In the genomic region with DNA sequence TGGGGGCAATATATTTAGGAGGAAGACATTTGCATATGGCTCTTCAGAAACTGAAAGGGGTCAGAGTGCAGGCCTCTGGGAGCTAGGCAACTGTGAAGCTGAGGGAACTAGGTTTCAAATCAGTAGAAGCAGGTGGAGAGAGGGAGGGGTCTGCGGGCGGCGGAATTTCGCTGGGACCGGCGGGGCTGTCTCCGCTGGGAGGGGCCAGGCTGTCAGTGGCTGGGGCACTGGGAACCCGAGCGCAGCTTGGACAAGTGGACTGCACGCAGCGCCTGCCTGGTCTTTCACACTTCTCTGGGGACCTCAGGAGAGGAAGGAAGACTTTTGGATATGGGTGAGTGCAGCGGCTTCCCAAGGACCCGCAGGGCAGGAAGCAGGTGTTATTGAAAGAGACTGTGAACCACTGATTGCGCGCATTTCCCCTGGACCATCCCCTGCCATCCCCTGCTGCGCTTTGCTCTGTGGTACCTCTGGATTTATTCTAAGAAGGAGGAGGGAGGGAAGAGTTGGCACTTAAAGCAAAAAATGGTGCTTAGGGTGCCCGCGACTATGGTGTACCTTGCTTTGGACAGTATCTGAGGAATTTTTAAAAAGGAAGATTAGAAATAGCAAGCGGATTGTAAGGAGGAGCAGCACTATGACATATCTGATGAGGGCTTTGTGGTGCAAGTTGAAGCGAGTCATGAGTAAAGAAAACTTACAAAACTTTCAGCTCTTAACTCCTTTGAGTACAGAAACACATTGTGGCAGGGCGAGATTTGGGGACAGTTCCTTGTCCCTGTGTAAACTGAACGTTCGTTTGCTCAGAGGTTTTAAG, we compare ENCODE assay signal across 8 mouse cellular contexts.
DNase-seq lines count a peak whose midpoint lies in the region; ATAC-seq and TF ChIP-seq lines count a peak whose summit lies in the region.

No protein-coding gene starts in this region.

- H3K9me3 ChIP-seq in E14TG2a.4 (ENCODE audit: low read length): no peaks in the 10 kb centered on the region
- no peaks in the 10 kb centered on the region for H3K9me3 ChIP-seq in forebrain, embryonic 14.5 days (replicated peaks; ENCODE audit: control insufficient read depth, low read length)
- no peaks in the 10 kb centered on the region for H3K9me3 ChIP-seq in hindbrain, embryonic 11.5 days (ENCODE audit: control insufficient read depth, low read length)
- H3K9me3 ChIP-seq in lung, postnatal 0 days (ENCODE audit: low read length): no peaks in the 10 kb centered on the region

- under 1% methylated on average over 23 of the region's 23 CpGs for WGBS in forebrain, embryonic 14.5 days
- WGBS in hindbrain, embryonic 11.5 days: under 1% methylated on average over 23 of the region's 23 CpGs
- WGBS in lung, postnatal 0 days: 1% methylated on average over 22 of the region's 23 CpGs

- H3K4me3 ChIP-seq in E14TG2a.4 (replicated peaks; ENCODE audit: low read length): peak overlapping the region; percentile 61
- H3K4me3 ChIP-seq in bone marrow macrophage, adult 2 months (ENCODE audit: insufficient read depth, low read length): 0 out of 2 replicates have a peak overlapping the region, but pooled peaks have one; percentile 0
- H3K4me3 ChIP-seq in forebrain, embryonic 14.5 days (ENCODE audit: low read depth, low read length): peak overlapping the region; percentile 35
- peak overlapping the region; percentile 34 for H3K4me3 ChIP-seq in hindbrain, embryonic 11.5 days (ENCODE audit: low read depth, low read length)
- H3K4me3 ChIP-seq in lung, postnatal 0 days (ENCODE audit: low read depth, low read length): peak overlapping the region; percentile 29

- H3K27ac ChIP-seq in bone marrow macrophage, adult 2 months (ENCODE audit: insufficient read depth, low read depth, low read length): no peak overlapping the region
- peak overlapping the region; percentile 53 for H3K27ac ChIP-seq in forebrain, embryonic 14.5 days (ENCODE audit: low read depth, low read length)
- H3K27ac ChIP-seq in hindbrain, embryonic 11.5 days (ENCODE audit: low read depth, low read length): no peak overlapping the region
- H3K27ac ChIP-seq in lung, postnatal 0 days (ENCODE audit: low read length): no peak overlapping the region

- no peak for TF ChIP-seq CTCF in E14TG2a.4 (conservative IDR thresholded peaks at IDR 0.05; ENCODE audit: low read length)
- no peak for TF ChIP-seq CTCF in bone marrow macrophage, adult 2 months (IDR thresholded peaks at IDR 0.05; ENCODE audit: low read depth, low read length)
- no peak for TF ChIP-seq CTCF in lung, postnatal 0 days (IDR thresholded peaks at IDR 0.05)

- H3K4me2 ChIP-seq in forebrain, embryonic 14.5 days (ENCODE audit: low read length): peak overlapping the region; percentile 60
- peak overlapping the region; percentile 80 for H3K4me2 ChIP-seq in hindbrain, embryonic 11.5 days (replicated peaks; ENCODE audit: low read depth, low read length)
- H3K4me2 ChIP-seq in lung, postnatal 0 days (replicated peaks; ENCODE audit: low read depth, low read length): peak overlapping the region; percentile 59

- peaks cover 15% of the 10 kb centered on the region for H3K4me1 ChIP-seq in E14TG2a.4 (replicated peaks; ENCODE audit: low read depth, low read length)
- H3K4me1 ChIP-seq in bone marrow macrophage, adult 2 months (ENCODE audit: control insufficient read depth, insufficient read depth, low read length): no peaks in the 10 kb centered on the region
- H3K4me1 ChIP-seq in forebrain, embryonic 14.5 days (ENCODE audit: control insufficient read depth, insufficient read depth, low read length): no peaks in the 10 kb centered on the region
- H3K4me1 ChIP-seq in hindbrain, embryonic 11.5 days (replicated peaks; ENCODE audit: control insufficient read depth, insufficient read depth, low read length): no peaks in the 10 kb centered on the region
- H3K4me1 ChIP-seq in lung, postnatal 0 days (ENCODE audit: insufficient read depth, low read depth, low read length): no peaks in the 10 kb centered on the region

- H3K9ac ChIP-seq in forebrain, embryonic 14.5 days (ENCODE audit: low read length): peak overlapping the region; percentile 55
- H3K9ac ChIP-seq in hindbrain, embryonic 11.5 days (ENCODE audit: low read depth, low read length): peak overlapping the region; percentile 58
- H3K9ac ChIP-seq in lung, postnatal 0 days (replicated peaks; ENCODE audit: low read depth): no peak overlapping the region

- no peaks in the 10 kb centered on the region for H3K36me3 ChIP-seq in E14TG2a.4 (ENCODE audit: insufficient read depth, low read length)
- H3K36me3 ChIP-seq in forebrain, embryonic 14.5 days (ENCODE audit: control insufficient read depth, insufficient read depth, low read length): no peaks in the 10 kb centered on the region
- H3K36me3 ChIP-seq in hindbrain, embryonic 11.5 days (ENCODE audit: control insufficient read depth, insufficient read depth, low read length): no peaks in the 10 kb centered on the region
- H3K36me3 ChIP-seq in lung, postnatal 0 days (ENCODE audit: insufficient read depth, low read length): no peaks in the 10 kb centered on the region

- TF ChIP-seq EP300 in lung, postnatal 0 days (IDR thresholded peaks at IDR 0.05): no peak

- H3K27me3 ChIP-seq in E14TG2a.4 (ENCODE audit: insufficient read depth, low read length): peaks cover 5% of the 10 kb centered on the region; the same call in 1 of the 2 replicates
- no peaks in the 10 kb centered on the region for H3K27me3 ChIP-seq in forebrain, embryonic 14.5 days (replicated peaks; ENCODE audit: control insufficient read depth, insufficient read depth, low read length)
- H3K27me3 ChIP-seq in hindbrain, embryonic 11.5 days (ENCODE audit: control insufficient read depth, insufficient read depth, low read length): no peaks in the 10 kb centered on the region
- no peaks in the 10 kb centered on the region for H3K27me3 ChIP-seq in lung, postnatal 0 days (replicated peaks; ENCODE audit: insufficient read depth, low read length)

- no peak for TF ChIP-seq POLR2A in bone marrow macrophage, adult 2 months (IDR thresholded peaks at IDR 0.05; ENCODE audit: borderline replicate concordance, low read depth, low read length)

- peak; percentile 43 for DNase-seq in forebrain, embryonic 14.5 days (ENCODE audit: low spot score)
- DNase-seq in hindbrain, embryonic 11.5 days (ENCODE audit: low spot score): peak; percentile 62
- peak; percentile 27 to 47 for DNase-seq in layer of hippocampus, postnatal 14 days (ENCODE audit: low spot score in 2 of 2)
- DNase-seq in lung, postnatal 0 days (ENCODE audit: low spot score): peak; percentile 5
- peak; percentile 43 to 44 for DNase-seq in right cerebral cortex, postnatal 10 days (ENCODE audit: low spot score in 2 of 2)
- no peak for DNase-seq in urinary bladder, adult 18-20 months (ENCODE audit: low spot score in 2 of 2)

- ATAC-seq in forebrain, embryonic 14.5 days: peak; percentile 72
- peak; percentile 83 for ATAC-seq in hindbrain, embryonic 11.5 days (ENCODE audit: low FRiP score)
- peak; percentile 30; the same call in 1 of the 2 replicates for ATAC-seq in lung, postnatal 0 days

Comparison
In these comparisons a context has a peak if more than half of its experiments do, and no peak if none do; other contexts are left out.
1. H3K4me3 ChIP-seq: peak in every context shown above with its lines; median percentile 61 in E14TG2a.4; 35 in forebrain, embryonic 14.5 days; 34 in hindbrain, embryonic 11.5 days; 29 in lung, postnatal 0 days; 0 in bone marrow macrophage, adult 2 months.
2. ATAC-seq: peak in every context shown above with its lines; median percentile 83 in hindbrain, embryonic 11.5 days; 72 in forebrain, embryonic 14.5 days; 30 in lung, postnatal 0 days.
3. DNase-seq: peak in forebrain, embryonic 14.5 days (single experiment), hindbrain, embryonic 11.5 days (single experiment), layer of hippocampus, postnatal 14 days (2 of 2), lung, postnatal 0 days (single experiment) and right cerebral cortex, postnatal 10 days (2 of 2); none in urinary bladder, adult 18-20 months (0 of 2).
4. Peak in every context shown above with its lines, with median percentiles within 50 percentile points of each other: H3K4me2 ChIP-seq.